Mouse (Mus musculus) liver, embryonic 16.5 days (tissue): ENCODE results near the gene Pou6f1. TPM values are rescaled to one million over a fixed set of nuclear protein-coding genes. Genes with fewer than 3 reads are reported as not detected.

Source experiments
- ATAC-seq: fragments of 200-750 bp; cut with Nextera tagmentation; 2 replicates; pipeline ENCODE4 v1.8.0; 2017; ENCODE audit warnings: low read depth, mild to moderate bottlenecking, moderate number of reproducible peaks, moderate library complexity
- H3K27ac ChIP-seq: fragments of 300-500 bp; sonication (generic); 2 replicates; pipeline ENCODE4 v1.5.1; 2014; ENCODE audit warnings: mild to moderate bottlenecking, low read length
- H3K27me3 ChIP-seq: fragments of 300-500 bp; sonication (generic); 2 replicates; pipeline ENCODE4 v1.6.1; 2014; ENCODE audit warnings: low read depth, low read length, mixed read lengths; ENCODE audit not compliant: control insufficient read depth, insufficient read depth
- H3K36me3 ChIP-seq: fragments of 300-500 bp; sonication (generic); 2 replicates; pipeline ENCODE4 v1.6.1; 2014; ENCODE audit warnings: mild to moderate bottlenecking; ENCODE audit not compliant: control insufficient read depth, insufficient read depth
- H3K4me1 ChIP-seq: fragments of 300-500 bp; sonication (generic); 2 replicates; pipeline ENCODE4 v1.6.1; 2014; ENCODE audit warnings: low read depth, low read length, mixed read lengths; ENCODE audit not compliant: control insufficient read depth
- H3K4me2 ChIP-seq: fragments of 300-500 bp; sonication (generic); 2 replicates; pipeline ENCODE4 v1.6.1; 2014; ENCODE audit warnings: low read depth, low read length, mixed read lengths
- H3K4me3 ChIP-seq: fragments of 300-500 bp; sonication (generic); 2 replicates; pipeline ENCODE4 v1.5.1; 2014; ENCODE audit warnings: low read depth, mild to moderate bottlenecking, low read length
- H3K9ac ChIP-seq: fragments of 300-500 bp; sonication (generic); 2 replicates; pipeline ENCODE4 v1.6.1; 2014; ENCODE audit warnings: low read depth, low read length
- H3K9me3 ChIP-seq: fragments of 300-500 bp; sonication (generic); replicated peaks from 2 replicates; pipeline ENCODE4 v1.6.1; 2016; ENCODE audit warnings: low read length; ENCODE audit not compliant: control insufficient read depth
- WGBS: fragments of 180-500 bp; shearing (Covaris S2); extraction: QIAGEN DNeasy Blood & Tissue Kit; methylation state at CpG from one replicate; pipeline ENCODE4 v1.1.7; 2014; ENCODE audit not compliant: insufficient replicate concordance; 5-methylcytosine and 5-hydroxymethylcytosine counted together
- polyA plus RNA-seq: library from polyadenylated mRNA; unstranded; fragments of >200 nt; fragmentation: Nextera tagmentation; extraction: Ambion mirVana; gene quantifications from 2 replicates; pipeline ENCODE4 v1.2.1, GENCODE M21; 2015

Pou6f1 gene
- polyA plus RNA-seq, 1 experiment from 2014 or later, result 0.50 TPM

- no peaks in the 10 kb centered on the region for H3K36me3 ChIP-seq
- peaks cover 47% of the 10 kb centered on the region for H3K27me3 ChIP-seq
- peak overlapping the region; percentile 57 for H3K9ac ChIP-seq
- H3K4me2 ChIP-seq, result peak overlapping the region; percentile 68
- ATAC-seq, result no peak
- H3K4me3 ChIP-seq, result peak overlapping the region; percentile 65
- WGBS, result 4% methylated on average over 38 of the region's 38 CpGs
- peaks cover 18% of the 10 kb centered on the region for H3K4me1 ChIP-seq
- no peaks in the 10 kb centered on the region for H3K9me3 ChIP-seq
- H3K27ac ChIP-seq, result peak overlapping the region; percentile 50
Measured at GRCm38 (mm10) chr15:100635851-100636645, 36.3 kb upstream of the Pou6f1 start.

- no peaks in the 10 kb centered on the region for H3K9me3 ChIP-seq
- no peak for ATAC-seq
- peaks cover 47% of the 10 kb centered on the region for H3K27me3 ChIP-seq
- peaks cover 18% of the 10 kb centered on the region for H3K4me1 ChIP-seq
- peak overlapping the region; percentile 68; the same call in 1 of the 2 replicates for H3K4me2 ChIP-seq
- WGBS, result 10% methylated on average over 9 of the region's 9 CpGs
- H3K27ac ChIP-seq, result no peak overlapping the region
- no peak overlapping the region for H3K9ac ChIP-seq
- no peak overlapping the region for H3K4me3 ChIP-seq
- no peaks in the 10 kb centered on the region for H3K36me3 ChIP-seq
Measured at GRCm38 (mm10) chr15:100635239-100635638, 35.5 kb upstream of the Pou6f1 start.

GRCm38 (mm10) chr15:100633341-100633740, 33.6 kb upstream of the Pou6f1 start:
- H3K4me1 ChIP-seq, result peaks cover 18% of the 10 kb centered on the region
- no peaks in the 10 kb centered on the region for H3K9me3 ChIP-seq
- no peak for ATAC-seq
- WGBS, result 71% methylated on average over 10 of the region's 10 CpGs
- H3K27me3 ChIP-seq, result peaks cover 42% of the 10 kb centered on the region
- H3K27ac ChIP-seq, result no peak overlapping the region
- H3K36me3 ChIP-seq, result no peaks in the 10 kb centered on the region
- no peak overlapping the region for H3K4me2 ChIP-seq
- no peak overlapping the region for H3K9ac ChIP-seq
- no peak overlapping the region for H3K4me3 ChIP-seq

GRCm38 (mm10) chr15:100632323-100632722, 32.5 kb upstream of the Pou6f1 start:
- no peak for ATAC-seq
- Histone ChIP-seq H3K4me3 (no peak overlapping the region), H3K9me3 (no peaks in the 10 kb centered on the region), H3K9ac (no peak overlapping the region), H3K4me1 (peaks cover 18% of the 10 kb centered on the region), H3K36me3 (no peaks in the 10 kb centered on the region), H3K27ac (peak overlapping the region; percentile 14; the same call in 1 of the 2 replicates), H3K27me3 (peaks cover 32% of the 10 kb centered on the region), H3K4me2 (no peak overlapping the region)
- 47% methylated on average over 5 of the region's 5 CpGs for WGBS

- no peaks in the 10 kb centered on the region for H3K36me3 ChIP-seq
- peaks cover 18% of the 10 kb centered on the region for H3K4me1 ChIP-seq
- H3K9ac ChIP-seq, result no peak overlapping the region
- ATAC-seq, result no peak
- peak overlapping the region; percentile 14; the same call in 1 of the 2 replicates for H3K27ac ChIP-seq
- H3K9me3 ChIP-seq, result no peaks in the 10 kb centered on the region
- no peak overlapping the region for H3K4me3 ChIP-seq
- peaks cover 25% of the 10 kb centered on the region for H3K27me3 ChIP-seq
- no peak overlapping the region for H3K4me2 ChIP-seq
- whole genome bisulfite sequencing, result 28% methylated on average over 12 of the region's 12 CpGs
Measured at GRCm38 (mm10) chr15:100631454-100632170, 31.8 kb upstream of the Pou6f1 start.

- Histone ChIP-seq H3K4me1 (peaks cover 16% of the 10 kb centered on the region), H3K4me2 (no peak overlapping the region), H3K4me3 (no peak overlapping the region), H3K27ac (no peak overlapping the region), H3K27me3 (peaks cover 10% of the 10 kb centered on the region), H3K9ac (no peak overlapping the region), H3K9me3 (no peaks in the 10 kb centered on the region), H3K36me3 (no peaks in the 10 kb centered on the region)
- WGBS, result 76% methylated on average over 3 of the region's 3 CpGs
- ATAC-seq, result no peak
Measured at GRCm38 (mm10) chr15:100630126-100630525, 30.3 kb upstream of the Pou6f1 start.

GRCm38 (mm10) chr15:100628797-100629196, 29.0 kb upstream of the Pou6f1 start:
- H3K27me3 ChIP-seq, result no peaks in the 10 kb centered on the region
- H3K9ac ChIP-seq, result no peak overlapping the region
- H3K9me3 ChIP-seq, result no peaks in the 10 kb centered on the region
- H3K4me2 ChIP-seq, result no peak overlapping the region
- no peak overlapping the region for H3K27ac ChIP-seq
- no peaks in the 10 kb centered on the region for H3K36me3 ChIP-seq
- 45% methylated on average over 7 of the region's 7 CpGs for WGBS
- peaks cover 17% of the 10 kb centered on the region for H3K4me1 ChIP-seq
- no peak overlapping the region for H3K4me3 ChIP-seq
- ATAC-seq, result no peak

- ATAC-seq, result no peak
- Histone ChIP-seq H3K4me3 (no peak overlapping the region), H3K36me3 (no peaks in the 10 kb centered on the region), H3K4me2 (no peak overlapping the region), H3K27ac (no peak overlapping the region), H3K4me1 (peaks cover 21% of the 10 kb centered on the region), H3K9me3 (no peaks in the 10 kb centered on the region), H3K27me3 (no peaks in the 10 kb centered on the region), H3K9ac (no peak overlapping the region)
- WGBS, result 38% methylated on average over 11 of the region's 11 CpGs
Measured at GRCm38 (mm10) chr15:100627774-100628370, 28.1 kb upstream of the Pou6f1 start.
